Mouse (Mus musculus): ENCODE results near the gene Timm10b. TPM values are rescaled to one million over a fixed set of nuclear protein-coding genes. Genes with fewer than 3 reads are reported as not detected.

Timm10b gene
- polyA plus RNA-seq, 1 experiment from 2014 or later = 163 TPM

DNA sequence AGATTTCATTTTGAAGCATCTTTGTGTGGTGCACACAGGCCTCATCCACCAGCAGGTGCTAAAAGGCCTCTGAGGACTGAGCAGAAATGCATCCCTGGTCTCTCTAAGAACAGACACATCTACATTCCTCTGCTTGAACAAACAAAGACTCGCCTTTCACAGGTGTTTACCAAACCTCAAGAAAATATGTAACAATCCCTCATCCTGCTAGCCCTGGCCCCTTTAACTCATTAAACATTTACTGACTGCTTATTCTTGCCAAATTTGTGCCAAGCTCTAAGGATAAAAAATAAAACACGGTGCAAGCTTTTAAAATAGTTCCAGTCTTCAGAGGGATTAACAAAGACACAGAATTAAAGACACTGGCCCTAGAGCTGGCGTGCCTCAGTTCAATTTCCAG is 20.2 kb upstream of the Timm10b start:
- no peak for ATAC-seq (ENCODE audit: low read depth)
- no peak overlapping the region for H3K27ac ChIP-seq (ENCODE audit: low read depth, low read length)
- WGBS = 91% methylated on average over 3 of the region's 3 CpGs
- no peaks in the 10 kb centered on the region for H3K4me1 ChIP-seq (ENCODE audit: control insufficient read depth, insufficient read depth, low read length)
- no peaks in the 10 kb centered on the region for H3K9me3 ChIP-seq (ENCODE audit: control insufficient read depth, low read length)
- H3K9ac ChIP-seq (replicated peaks; ENCODE audit: low read depth, low read length) = no peak overlapping the region
- H3K4me2 ChIP-seq (ENCODE audit: low read depth, low read length) = no peak overlapping the region
- no peak overlapping the region for H3K4me3 ChIP-seq (ENCODE audit: low read depth, low read length)
- peaks cover 72% of the 10 kb centered on the region for H3K36me3 ChIP-seq (ENCODE audit: control insufficient read depth, insufficient read depth, low read length)
- H3K27me3 ChIP-seq (ENCODE audit: control insufficient read depth, insufficient read depth, low read length) = no peaks in the 10 kb centered on the region

DNA sequence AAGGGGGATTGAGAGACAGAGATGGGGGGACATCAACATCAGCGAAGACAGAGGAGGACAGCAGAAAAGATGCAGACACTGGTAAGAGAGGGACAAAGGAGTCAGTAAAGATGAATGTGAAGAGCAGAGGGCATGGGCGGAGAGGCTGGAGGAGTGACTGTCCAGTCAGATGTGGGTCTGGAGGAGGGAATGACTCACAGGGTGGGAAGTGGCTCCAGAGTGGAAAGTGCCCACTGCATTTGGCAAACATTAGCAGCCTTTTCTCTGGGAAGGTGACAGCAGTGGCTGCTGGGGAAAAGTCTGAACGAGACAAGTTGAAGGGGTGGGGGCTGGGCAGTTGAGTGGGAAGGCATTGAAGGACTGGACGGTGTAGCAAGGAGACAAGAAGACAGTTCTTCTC is 18.8 kb upstream of the Timm10b start:
- no peak overlapping the region for H3K27ac ChIP-seq (ENCODE audit: low read depth, low read length)
- ATAC-seq (ENCODE audit: low read depth) = no peak
- no peak overlapping the region for H3K4me3 ChIP-seq (ENCODE audit: low read depth, low read length)
- H3K4me1 ChIP-seq (ENCODE audit: control insufficient read depth, insufficient read depth, low read length) = no peaks in the 10 kb centered on the region
- H3K4me2 ChIP-seq (ENCODE audit: low read depth, low read length) = no peak overlapping the region
- no peak overlapping the region for H3K9ac ChIP-seq (replicated peaks; ENCODE audit: low read depth, low read length)
- H3K9me3 ChIP-seq (ENCODE audit: control insufficient read depth, low read length) = no peaks in the 10 kb centered on the region
- H3K36me3 ChIP-seq (ENCODE audit: control insufficient read depth, insufficient read depth, low read length) = peaks cover 68% of the 10 kb centered on the region
- WGBS = 80% methylated on average over 4 of the region's 4 CpGs
- no peaks in the 10 kb centered on the region for H3K27me3 ChIP-seq (ENCODE audit: control insufficient read depth, insufficient read depth, low read length)

DNA sequence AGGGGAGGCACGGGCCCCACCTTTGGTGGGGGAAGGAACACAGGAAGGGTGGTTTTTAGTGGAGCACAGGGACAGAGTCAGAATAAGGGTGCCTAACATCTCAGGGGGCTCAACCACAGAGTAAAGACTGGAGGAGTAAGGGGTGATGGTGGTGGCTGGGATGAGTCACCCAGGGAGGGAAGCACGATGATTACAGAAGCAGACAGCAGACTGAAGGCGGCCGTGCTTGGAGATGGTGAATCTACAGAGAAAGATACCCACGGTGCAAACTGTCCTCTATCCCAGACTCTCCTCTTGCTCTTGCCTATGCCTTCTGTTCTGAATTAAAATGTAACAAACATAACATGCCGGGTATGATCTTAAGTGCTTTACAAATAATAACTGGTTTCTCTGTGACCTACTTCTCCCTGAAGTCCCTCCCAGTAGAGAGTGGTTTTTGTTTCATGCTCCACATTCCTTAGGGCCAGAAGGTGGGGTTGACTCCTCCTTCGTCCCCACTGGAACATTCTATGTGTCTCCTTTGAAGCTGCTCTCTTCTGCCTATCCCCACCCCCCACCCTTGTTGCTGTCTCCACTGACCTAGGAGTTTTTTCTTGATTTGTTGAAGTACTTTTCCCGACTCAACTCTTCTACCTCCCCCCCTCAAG is 18.1 kb upstream of the Timm10b start:
- ATAC-seq (ENCODE audit: low read depth) = no peak
- no peak overlapping the region for H3K4me2 ChIP-seq (ENCODE audit: low read depth, low read length)
- H3K36me3 ChIP-seq (ENCODE audit: control insufficient read depth, insufficient read depth, low read length) = peaks cover 60% of the 10 kb centered on the region
- H3K9ac ChIP-seq (replicated peaks; ENCODE audit: low read depth, low read length) = no peak overlapping the region
- 86% methylated on average over 8 of the region's 8 CpGs for WGBS
- H3K9me3 ChIP-seq (ENCODE audit: control insufficient read depth, low read length) = no peaks in the 10 kb centered on the region
- H3K4me3 ChIP-seq (ENCODE audit: low read depth, low read length) = no peak overlapping the region
- no peaks in the 10 kb centered on the region for H3K4me1 ChIP-seq (ENCODE audit: control insufficient read depth, insufficient read depth, low read length)
- H3K27me3 ChIP-seq (ENCODE audit: control insufficient read depth, insufficient read depth, low read length) = no peaks in the 10 kb centered on the region
- no peak overlapping the region for H3K27ac ChIP-seq (ENCODE audit: low read depth, low read length)

DNA sequence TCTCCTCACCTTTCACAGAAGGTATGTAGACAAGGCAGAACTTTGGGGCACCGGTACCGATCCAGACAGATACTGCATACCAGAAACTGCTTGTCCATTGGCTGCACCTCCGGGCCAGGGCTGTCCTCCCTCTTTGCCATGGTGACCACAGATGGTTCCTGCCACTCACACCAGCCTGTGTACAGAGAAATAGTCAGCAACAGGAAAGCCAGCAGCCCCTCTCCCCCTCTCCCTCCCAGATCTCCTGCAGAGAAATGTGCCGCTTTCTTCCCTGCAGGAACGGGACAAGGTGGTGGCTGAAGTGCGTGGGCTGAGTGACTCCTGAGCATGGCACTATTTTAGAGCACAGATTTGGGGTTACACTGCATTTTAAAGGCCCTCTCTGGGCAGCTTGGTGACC is 14.5 kb upstream of the Timm10b start:
- Histone ChIP-seq H3K4me2 (ENCODE audit: low read depth, low read length) (no peak overlapping the region), H3K9ac (replicated peaks; ENCODE audit: low read depth, low read length) (no peak overlapping the region), H3K36me3 (ENCODE audit: control insufficient read depth, insufficient read depth, low read length) (peaks cover 27% of the 10 kb centered on the region), H3K9me3 (ENCODE audit: control insufficient read depth, low read length) (no peaks in the 10 kb centered on the region), H3K4me1 (ENCODE audit: control insufficient read depth, insufficient read depth, low read length) (peaks cover 8% of the 10 kb centered on the region), H3K27me3 (ENCODE audit: control insufficient read depth, insufficient read depth, low read length) (no peaks in the 10 kb centered on the region), H3K4me3 (ENCODE audit: low read depth, low read length) (no peak overlapping the region), H3K27ac (ENCODE audit: low read depth, low read length) (no peak overlapping the region)
- no peak for ATAC-seq (ENCODE audit: low read depth)
- 92% methylated on average over 6 of the region's 6 CpGs for WGBS

DNA sequence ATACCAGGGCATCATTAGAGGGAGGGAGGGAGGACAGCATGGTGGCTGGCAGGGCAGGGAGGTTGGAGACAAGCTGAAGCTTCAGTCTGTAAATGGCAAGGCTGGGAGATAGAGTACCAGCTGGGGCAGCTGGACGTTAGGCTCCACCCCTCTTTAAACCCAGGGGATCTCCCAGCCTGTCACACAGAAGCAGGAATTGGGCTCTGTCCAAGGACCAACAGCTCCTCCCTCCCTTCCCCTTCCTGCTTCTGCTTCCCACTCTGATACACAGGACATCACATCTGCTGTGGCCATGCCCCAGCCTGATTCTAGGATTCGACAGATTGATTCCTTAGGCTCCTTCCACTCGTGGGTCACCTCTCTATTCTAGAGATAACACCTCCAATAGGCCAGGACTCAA is 11.2 kb upstream of the Timm10b start:
- Histone ChIP-seq H3K4me3 (ENCODE audit: low read depth, low read length) (no peak overlapping the region), H3K36me3 (ENCODE audit: control insufficient read depth, insufficient read depth, low read length) (peaks cover 12% of the 10 kb centered on the region), H3K27ac (ENCODE audit: low read depth, low read length) (no peak overlapping the region), H3K27me3 (ENCODE audit: control insufficient read depth, insufficient read depth, low read length) (no peaks in the 10 kb centered on the region), H3K9ac (replicated peaks; ENCODE audit: low read depth, low read length) (no peak overlapping the region), H3K9me3 (ENCODE audit: control insufficient read depth, low read length) (no peaks in the 10 kb centered on the region), H3K4me2 (ENCODE audit: low read depth, low read length) (no peak overlapping the region), H3K4me1 (ENCODE audit: control insufficient read depth, insufficient read depth, low read length) (peaks cover 24% of the 10 kb centered on the region)
- WGBS = 19% methylated on average over 3 of the region's 3 CpGs
- ATAC-seq (ENCODE audit: low read depth) = peak; percentile 16; the same call in 1 of the 2 replicates

DNA sequence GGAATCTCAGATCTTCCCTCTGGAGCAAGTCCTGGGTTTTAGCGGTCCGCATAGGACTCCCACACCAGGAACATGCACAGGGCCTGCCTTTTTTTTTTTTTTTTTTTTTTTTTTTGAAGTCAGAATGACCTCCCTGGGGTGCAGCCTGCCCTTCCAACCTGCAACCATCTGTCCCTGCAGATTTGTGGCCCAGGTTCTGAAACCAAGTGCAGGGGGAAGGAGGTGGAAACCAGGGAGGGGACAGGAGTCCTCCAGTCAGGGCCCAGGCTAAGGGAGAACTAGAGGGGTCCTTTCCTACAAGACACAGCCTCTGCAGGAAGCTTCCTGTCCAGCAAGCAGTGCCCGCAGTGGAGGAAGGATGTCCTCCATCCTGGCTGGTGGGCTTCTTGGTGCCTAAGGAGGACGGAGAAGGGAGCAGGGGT is 7.3 kb upstream of the Timm10b start:
- H3K9me3 ChIP-seq (ENCODE audit: control insufficient read depth, low read length) = no peaks in the 10 kb centered on the region
- peak overlapping the region; percentile 85 for H3K9ac ChIP-seq (replicated peaks; ENCODE audit: low read depth, low read length)
- H3K27me3 ChIP-seq (ENCODE audit: control insufficient read depth, insufficient read depth, low read length) = no peaks in the 10 kb centered on the region
- peaks cover 41% of the 10 kb centered on the region for H3K4me1 ChIP-seq (ENCODE audit: control insufficient read depth, insufficient read depth, low read length)
- H3K4me3 ChIP-seq (ENCODE audit: low read depth, low read length) = peak overlapping the region; percentile 85
- H3K4me2 ChIP-seq (ENCODE audit: low read depth, low read length) = peak overlapping the region; percentile 77
- H3K36me3 ChIP-seq (ENCODE audit: control insufficient read depth, insufficient read depth, low read length) = peaks cover 13% of the 10 kb centered on the region
- peak; percentile 3; the same call in 1 of the 2 replicates for ATAC-seq (ENCODE audit: low read depth)
- 13% methylated on average over 4 of the region's 4 CpGs for WGBS
- H3K27ac ChIP-seq (ENCODE audit: low read depth, low read length) = peak overlapping the region; percentile 88

DNA sequence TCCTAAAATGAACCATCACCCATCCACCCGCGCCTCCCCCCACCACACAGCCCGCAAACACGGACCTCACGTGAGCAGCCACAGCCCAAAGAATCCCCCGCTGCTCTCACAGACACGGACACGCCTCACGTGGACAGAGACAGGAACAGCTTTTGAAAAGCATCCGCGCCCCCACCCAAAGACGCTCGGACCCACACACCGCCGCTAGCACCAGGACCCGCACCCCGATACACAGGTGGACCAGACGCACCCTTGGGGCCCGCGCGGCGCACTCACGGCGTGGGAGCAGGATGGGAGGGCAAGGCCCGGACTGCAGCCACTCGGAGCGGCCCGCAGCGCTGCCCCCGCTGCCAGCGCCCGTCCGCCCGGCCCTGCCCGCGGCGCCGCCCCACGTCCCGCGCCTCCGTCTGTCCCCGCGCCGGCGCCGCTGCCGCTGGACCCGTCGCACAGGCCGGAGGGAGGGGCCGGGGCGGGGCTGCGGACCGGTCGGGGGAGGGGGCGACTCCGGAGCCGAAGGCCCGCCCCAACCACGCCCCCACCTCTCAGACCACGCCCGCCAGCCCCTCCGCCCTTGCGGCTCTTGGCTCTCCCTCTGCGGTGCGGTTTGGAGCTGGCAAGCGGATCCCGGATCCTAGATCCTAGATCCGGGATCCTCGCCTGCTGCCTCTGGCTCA is 6.6 kb upstream of the Timm10b start, which contains the start of gene Trim3:
TSS of gene Trim3 (minus strand) at position 445 of the 674 bp plus-strand sequence.
- no peaks in the 10 kb centered on the region for H3K27me3 ChIP-seq (ENCODE audit: control insufficient read depth, insufficient read depth, low read length)
- peak within 1 kb of the TSS; percentile 77 for H3K4me2 ChIP-seq (ENCODE audit: low read depth, low read length)
- H3K27ac ChIP-seq (ENCODE audit: low read depth, low read length) = peak within 1 kb of the TSS; percentile 88
- H3K4me3 ChIP-seq (ENCODE audit: low read depth, low read length) = peak within 1 kb of the TSS; percentile 85
- no peaks in the 10 kb centered on the region for H3K9me3 ChIP-seq (ENCODE audit: control insufficient read depth, low read length)
- peaks cover 41% of the 10 kb centered on the region for H3K4me1 ChIP-seq (ENCODE audit: control insufficient read depth, insufficient read depth, low read length)
- peak within 1 kb of the TSS; percentile 85 for H3K9ac ChIP-seq (replicated peaks; ENCODE audit: low read depth, low read length)
- peaks cover 14% of the 10 kb centered on the region for H3K36me3 ChIP-seq (ENCODE audit: control insufficient read depth, insufficient read depth, low read length)
- ATAC-seq (ENCODE audit: low read depth) = peak; percentile 86
- under 1% methylated on average over 63 of the region's 71 CpGs for WGBS

DNA sequence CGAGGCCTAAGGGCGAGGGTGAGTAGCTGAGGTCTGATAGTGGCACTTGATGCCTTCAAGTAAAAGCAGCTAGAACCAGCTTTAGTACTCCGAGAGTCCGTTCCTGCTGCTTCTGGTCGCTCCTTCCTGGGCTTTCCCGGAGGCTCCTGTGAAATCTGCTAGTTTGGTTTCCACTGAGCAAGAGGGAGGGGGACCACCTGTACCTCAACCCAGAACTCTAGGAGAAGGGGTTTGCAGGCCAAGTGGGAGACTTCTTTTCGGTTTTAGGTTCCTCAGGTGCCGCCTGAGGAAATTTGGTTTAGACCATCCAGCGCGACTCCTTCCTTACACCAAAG is 6.1 kb upstream of the Timm10b start:
- Histone ChIP-seq H3K27ac (ENCODE audit: low read depth, low read length) (peak overlapping the region; percentile 88), H3K9me3 (ENCODE audit: control insufficient read depth, low read length) (no peaks in the 10 kb centered on the region), H3K27me3 (ENCODE audit: control insufficient read depth, insufficient read depth, low read length) (no peaks in the 10 kb centered on the region), H3K36me3 (ENCODE audit: control insufficient read depth, insufficient read depth, low read length) (peaks cover 14% of the 10 kb centered on the region), H3K4me2 (ENCODE audit: low read depth, low read length) (peak overlapping the region; percentile 77), H3K4me3 (ENCODE audit: low read depth, low read length) (peak overlapping the region; percentile 85), H3K9ac (replicated peaks; ENCODE audit: low read depth, low read length) (peak overlapping the region; percentile 85), H3K4me1 (ENCODE audit: control insufficient read depth, insufficient read depth, low read length) (peaks cover 40% of the 10 kb centered on the region)
- no peak for ATAC-seq (ENCODE audit: low read depth)
- 3% methylated on average over 10 of the region's 10 CpGs for WGBS

DNA sequence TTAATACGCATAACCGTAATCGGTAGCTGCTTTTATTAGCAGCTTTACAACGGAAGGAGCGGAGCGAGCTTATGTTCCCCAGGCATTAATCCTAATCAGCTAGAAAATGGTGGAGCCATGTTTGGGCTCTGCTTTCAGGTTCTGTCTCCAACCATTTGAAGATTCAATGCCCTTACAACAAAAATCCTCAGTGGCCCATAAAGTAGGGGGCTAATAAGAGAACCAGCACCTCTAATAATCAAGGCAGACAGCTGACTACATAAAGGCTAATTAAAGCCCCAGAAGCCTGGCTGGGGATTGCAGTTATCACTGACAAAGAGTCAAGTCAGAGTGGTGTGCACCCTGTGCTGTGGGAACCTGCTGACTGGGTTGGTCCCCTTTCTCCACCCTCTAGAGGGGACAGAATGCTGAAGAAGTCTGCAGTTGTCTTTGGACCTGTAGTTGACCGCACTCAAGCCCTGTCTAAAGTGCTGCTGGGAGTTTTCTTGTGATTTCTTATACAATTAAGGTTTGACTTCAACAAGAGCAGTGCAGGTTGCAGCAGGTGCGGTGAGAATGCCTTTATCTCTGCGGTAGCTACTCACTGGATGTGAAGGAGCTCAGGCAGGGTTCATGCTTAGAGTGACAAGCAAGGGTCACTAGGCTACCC is 5.5 kb upstream of the Timm10b start:
- H3K4me3 ChIP-seq (ENCODE audit: low read depth, low read length) = peak overlapping the region; percentile 85; the same call in 1 of the 2 replicates
- H3K36me3 ChIP-seq (ENCODE audit: control insufficient read depth, insufficient read depth, low read length) = peaks cover 14% of the 10 kb centered on the region
- no peaks in the 10 kb centered on the region for H3K9me3 ChIP-seq (ENCODE audit: control insufficient read depth, low read length)
- H3K27ac ChIP-seq (ENCODE audit: low read depth, low read length) = peak overlapping the region; percentile 70
- ATAC-seq (ENCODE audit: low read depth) = peak; percentile 9; the same call in 1 of the 2 replicates
- H3K9ac ChIP-seq (replicated peaks; ENCODE audit: low read depth, low read length) = no peak overlapping the region
- no peaks in the 10 kb centered on the region for H3K27me3 ChIP-seq (ENCODE audit: control insufficient read depth, insufficient read depth, low read length)
- peaks cover 37% of the 10 kb centered on the region for H3K4me1 ChIP-seq (ENCODE audit: control insufficient read depth, insufficient read depth, low read length)
- H3K4me2 ChIP-seq (ENCODE audit: low read depth, low read length) = peak overlapping the region; percentile 77
- 38% methylated on average over 9 of the region's 9 CpGs for WGBS

All from neural tube, embryonic 14.5 days (tissue).